Mouse (Mus musculus): ENCODE measurements at regions not wholly inside any gene's neighbourhood (a gene's known extent, or its start where the extent isn't known, plus 50 kb on each side); places are given as distances from the start of the nearest gene placed in this dataset.

DNA sequence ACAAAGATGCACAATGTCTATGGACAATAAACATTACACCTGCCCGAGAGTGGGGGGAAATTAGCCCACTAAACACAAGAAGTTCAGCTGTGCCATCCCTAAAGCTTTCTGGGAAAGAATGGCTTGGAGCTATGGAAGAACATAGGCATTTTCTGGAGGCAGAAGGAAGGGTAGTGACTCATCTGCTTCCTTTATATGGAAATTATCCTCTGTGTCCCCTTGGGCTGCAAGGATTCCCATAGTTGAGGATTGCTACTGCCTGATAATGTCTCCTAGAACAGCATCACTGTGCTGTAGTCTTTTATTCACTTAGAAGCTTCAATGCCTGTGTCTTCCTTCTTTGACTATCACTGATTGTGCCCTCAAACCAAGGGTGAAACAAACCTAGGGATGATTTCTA lies 157.3 kb upstream of the Rnd3 start:
- TF ChIP-seq UBTF (IDR thresholded peaks at IDR 0.05; ENCODE audit: borderline replicate concordance, insufficient read depth, low read depth, low read length) = no peak
- TF ChIP-seq POLR2A (IDR thresholded peaks at IDR 0.05; ENCODE audit: control insufficient read depth in 1 of 2, insufficient read depth in 1 of 2, low read depth in 1 of 2, low read length in 2 of 2, poor library complexity in 1 of 2) = no peak
- TF ChIP-seq CHD2 (IDR thresholded peaks at IDR 0.05; ENCODE audit: low read length) = no peak
- TF ChIP-seq ZNF384 (IDR thresholded peaks at IDR 0.05; ENCODE audit: low read depth, low read length) = no peak
- no peak for TF ChIP-seq EP300 (IDR thresholded peaks at IDR 0.05; ENCODE audit: low read depth in 1 of 2, low read length in 2 of 2)
- TF ChIP-seq ETS1 (IDR thresholded peaks at IDR 0.05; ENCODE audit: low read depth, low read length) = no peak
- TF ChIP-seq RCOR1 (IDR thresholded peaks at IDR 0.05; ENCODE audit: low read depth, low read length) = no peak
- no peak for TF ChIP-seq CTCF (IDR thresholded peaks at IDR 0.05 in 2 of 3, conservative IDR thresholded peaks at IDR 0.05 in 1 of 3; ENCODE audit: control insufficient read depth in 1 of 3, insufficient read depth in 1 of 3, low read depth in 2 of 3, low read length in 3 of 3, poor library complexity in 1 of 3, severe bottlenecking in 1 of 3)
- TF ChIP-seq ZMIZ1 (IDR thresholded peaks at IDR 0.05; ENCODE audit: low read depth, low read length) = no peak
- TF ChIP-seq MYC (IDR thresholded peaks at IDR 0.05; ENCODE audit: low read depth, low read length) = no peak
- no peak for TF ChIP-seq ZC3H11A (IDR thresholded peaks at IDR 0.05; ENCODE audit: low read depth, low read length)
- TF ChIP-seq USF2 (IDR thresholded peaks at IDR 0.05; ENCODE audit: borderline replicate concordance in 1 of 2, insufficient read depth in 1 of 2, low read depth in 1 of 2, low read length in 2 of 2) = no peak
- TF ChIP-seq TBP (IDR thresholded peaks at IDR 0.05; ENCODE audit: low read depth, low read length) = no peak
- no peak for TF ChIP-seq MAZ (IDR thresholded peaks at IDR 0.05; ENCODE audit: low read depth, low read length)

All from MEL (cell line).